Mouse (Mus musculus) forebrain, postnatal 0 days (tissue): ENCODE data around the gene Cenph. TPM values are rescaled to one million over a fixed set of nuclear protein-coding genes. Genes with fewer than 3 reads are reported as not detected.
A peak's percentile ranks its signal among the peaks of the same experiment; 100 is the strongest.

ENCODE experiments used
- ATAC-seq: fragments of 200-750 bp; cut with Nextera tagmentation; 2 replicates; pipeline ENCODE4 v1.8.0; 2017; ENCODE audit warnings: mild to moderate bottlenecking, moderate library complexity
- DNase-seq: peaks from one replicate; pipeline ENCODE4 v3.0.0-alpha.2; 2015
- H3K27ac ChIP-seq: fragments of 300-500 bp; sonication (generic); 2 replicates; pipeline ENCODE4 v1.5.1; 2014; ENCODE audit warnings: low read depth, mild to moderate bottlenecking, antibody characterized with exemption, low read length, moderate library complexity, mixed read lengths
- H3K27me3 ChIP-seq: fragments of 300-500 bp; sonication (generic); 2 replicates; pipeline ENCODE4 v1.6.1; 2014; ENCODE audit warnings: mild to moderate bottlenecking, low read length, mixed read lengths; ENCODE audit not compliant: insufficient read depth
- H3K36me3 ChIP-seq: fragments of 300-500 bp; sonication (generic); 2 replicates; pipeline ENCODE4 v1.6.1; 2014; ENCODE audit warnings: mild to moderate bottlenecking, moderate library complexity; ENCODE audit not compliant: insufficient read depth
- H3K4me1 ChIP-seq: fragments of 300-500 bp; sonication (generic); 2 replicates; pipeline ENCODE4 v1.6.1; 2014; ENCODE audit warnings: antibody characterized with exemption; ENCODE audit not compliant: insufficient read depth
- H3K4me2 ChIP-seq: fragments of 300-500 bp; sonication (generic); 2 replicates; pipeline ENCODE4 v1.6.1; 2014; ENCODE audit warnings: low read depth, mild to moderate bottlenecking, moderate library complexity
- H3K4me3 ChIP-seq: fragments of 300-500 bp; sonication (generic); 2 replicates; pipeline ENCODE4 v1.5.1; 2014; ENCODE audit warnings: low read depth, low read length, mixed read lengths
- H3K9ac ChIP-seq: fragments of 300-500 bp; sonication (generic); 2 replicates; pipeline ENCODE4 v1.6.1; 2014; ENCODE audit warnings: mild to moderate bottlenecking
- H3K9me3 ChIP-seq: fragments of 300-500 bp; sonication (generic); 2 replicates; pipeline ENCODE4 v1.6.1; 2016; ENCODE audit warnings: low read length
- CTCF ChIP-seq: sonication (generic); IDR thresholded peaks from 2 replicates; pipeline ENCODE4 v1.5.1; 2016; ENCODE audit warnings: antibody characterized with exemption, control low read depth, low read depth
- WGBS: fragments of 180-500 bp; shearing (Covaris S2); extraction: QIAGEN DNeasy Blood & Tissue Kit; methylation state at CpG from one replicate; pipeline ENCODE4 v1.1.7; 2014; 5-methylcytosine and 5-hydroxymethylcytosine counted together
- polyA plus RNA-seq: library from polyadenylated mRNA; unstranded; fragments of >200 nt; fragmentation: Nextera tagmentation; extraction: Ambion mirVana; gene quantifications from 2 replicates; pipeline ENCODE4 v1.2.1, GENCODE M21; 2015
- total RNA-seq: library from RNA; depleted of rRNA; stranded (reverse); fragments of >200 nt; gene quantifications from 2 replicates; pipeline ENCODE4 v1.2.3, GENCODE M21; 2014

Gene Cenph
- total and polyA plus RNA-seq, 2 experiments from 2014 or later: 4.9 to 7.7 TPM

DNA sequence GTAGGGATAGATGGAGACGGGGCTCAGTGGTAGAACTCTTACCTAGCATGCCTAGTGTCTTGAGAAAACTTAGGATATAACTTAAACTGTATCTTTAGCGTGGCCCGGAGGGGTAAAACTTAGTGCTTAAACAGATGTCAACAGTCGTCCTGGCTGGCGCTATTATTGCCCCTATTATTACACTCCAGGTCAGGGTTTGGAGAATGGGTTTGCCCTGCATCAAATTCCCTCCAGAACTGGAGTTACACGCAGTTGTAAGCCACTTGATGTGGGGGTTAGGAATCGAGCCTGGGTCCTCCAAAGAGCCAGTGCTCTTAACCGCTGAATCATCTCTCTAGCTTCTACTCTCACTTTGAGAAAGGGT lies 339 bp upstream of the Cenph start:
- no peak for ATAC-seq
- Histone ChIP-seq H3K4me1 (0 out of 2 replicates have a peak, but pooled peaks cover 3% of the 10 kb centered on the region), H3K4me3 (peak overlapping the region; percentile 60), H3K9me3 (no peaks in the 10 kb centered on the region), H3K27ac (peak overlapping the region; percentile 1; the same call in 1 of the 2 replicates), H3K9ac (peak overlapping the region; percentile 26), H3K36me3 (no peaks in the 10 kb centered on the region), H3K4me2 (peak overlapping the region; percentile 81), H3K27me3 (no peaks in the 10 kb centered on the region)
- no peak for TF ChIP-seq CTCF
- 12% methylated on average over 8 of the region's 8 CpGs for WGBS
- DNase-seq: no peak

DNA sequence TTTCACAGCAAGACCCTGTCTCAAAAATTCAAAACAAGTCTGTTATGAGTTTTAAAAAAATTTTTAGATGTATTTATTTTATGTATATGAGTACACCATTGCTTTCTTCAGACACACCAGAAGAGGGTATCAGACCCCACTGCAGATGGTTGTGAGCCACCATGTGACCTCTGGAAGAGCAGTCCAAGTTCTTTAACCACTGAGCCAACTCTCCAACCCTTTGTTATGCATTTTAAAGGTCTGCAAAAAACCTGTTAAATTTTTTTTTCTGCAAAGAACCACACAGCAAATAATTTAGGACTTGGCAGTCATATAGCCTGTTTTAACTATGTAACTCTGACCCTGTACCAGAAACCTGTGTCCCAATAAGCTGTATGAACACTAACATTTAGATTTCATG lies 995 bp downstream of the Cenph start:
- no peak overlapping the region for H3K4me3 ChIP-seq
- ATAC-seq: no peak

DNA sequence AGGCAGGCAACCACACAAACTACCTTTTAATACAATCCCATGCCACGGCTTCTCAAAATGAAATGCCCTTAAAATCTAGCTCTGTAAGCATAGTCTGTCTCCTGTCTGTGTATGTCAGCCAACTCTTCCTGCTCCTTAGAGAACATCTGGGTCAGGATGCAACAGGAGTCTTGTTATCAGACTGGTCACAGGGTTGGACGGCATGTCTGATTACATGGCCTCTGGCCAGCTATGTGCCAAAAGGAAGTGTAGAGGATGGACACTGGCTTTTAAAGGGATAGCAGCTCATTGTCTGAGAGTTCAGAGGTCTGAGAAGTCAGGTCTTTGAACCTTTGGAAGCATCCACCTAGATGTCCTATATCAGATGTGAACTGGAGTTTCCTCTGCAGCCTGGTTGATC lies 20.4 kb downstream of the Cenph start:
- WGBS: 91% methylated on average over 2 of the region's 2 CpGs
- Histone ChIP-seq H3K36me3 (no peaks in the 10 kb centered on the region), H3K9me3 (no peaks in the 10 kb centered on the region), H3K4me1 (no peaks in the 10 kb centered on the region), H3K27ac (no peak overlapping the region), H3K4me3 (no peak overlapping the region), H3K9ac (no peak overlapping the region), H3K4me2 (no peak overlapping the region), H3K27me3 (no peaks in the 10 kb centered on the region)
- TF ChIP-seq CTCF: no peak
- DNase-seq (no peak), ATAC-seq (no peak)

More for the DNA sequence above, 995 bp downstream of the Cenph start:
- H3K36me3 ChIP-seq: no peaks in the 10 kb centered on the region
- no peak for TF ChIP-seq CTCF
- no peaks in the 10 kb centered on the region for H3K9me3 ChIP-seq
- H3K27me3 ChIP-seq: no peaks in the 10 kb centered on the region
- H3K4me2 ChIP-seq: peak overlapping the region; percentile 81; the same call in 1 of the 2 replicates
- no peak overlapping the region for H3K27ac ChIP-seq
- no peak overlapping the region for H3K9ac ChIP-seq
- no peak for DNase-seq
- H3K4me1 ChIP-seq: 0 out of 2 replicates have a peak, but pooled peaks cover 3% of the 10 kb centered on the region

DNA sequence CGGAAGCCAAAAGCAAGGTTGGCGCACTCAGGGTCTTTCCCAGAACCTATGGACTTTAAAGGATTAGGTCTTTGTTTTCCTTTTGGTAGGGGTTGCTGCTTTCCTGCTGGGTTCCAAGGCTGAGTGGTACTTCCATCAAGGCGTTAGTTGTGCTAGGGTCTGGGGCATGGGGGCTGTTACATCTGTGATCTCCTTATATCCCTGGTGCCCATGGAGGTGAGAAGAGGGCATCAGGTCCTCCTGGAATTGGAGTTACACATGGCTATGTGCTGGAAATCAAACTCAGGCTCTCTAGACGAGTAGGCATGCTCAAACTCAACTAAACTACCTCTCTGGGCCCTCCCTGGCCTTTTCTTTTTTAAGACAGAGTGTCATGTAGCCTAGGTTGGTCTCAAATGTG lies 21.5 kb downstream of the Cenph start:
- Histone ChIP-seq H3K27ac (no peak overlapping the region), H3K4me3 (no peak overlapping the region), H3K4me2 (no peak overlapping the region), H3K27me3 (no peaks in the 10 kb centered on the region), H3K4me1 (no peaks in the 10 kb centered on the region), H3K9ac (no peak overlapping the region), H3K36me3 (no peaks in the 10 kb centered on the region), H3K9me3 (no peaks in the 10 kb centered on the region)
- TF ChIP-seq CTCF: no peak
- 68% methylated on average over 4 of the region's 4 CpGs for WGBS
- ATAC-seq (no peak), DNase-seq (no peak)

DNA sequence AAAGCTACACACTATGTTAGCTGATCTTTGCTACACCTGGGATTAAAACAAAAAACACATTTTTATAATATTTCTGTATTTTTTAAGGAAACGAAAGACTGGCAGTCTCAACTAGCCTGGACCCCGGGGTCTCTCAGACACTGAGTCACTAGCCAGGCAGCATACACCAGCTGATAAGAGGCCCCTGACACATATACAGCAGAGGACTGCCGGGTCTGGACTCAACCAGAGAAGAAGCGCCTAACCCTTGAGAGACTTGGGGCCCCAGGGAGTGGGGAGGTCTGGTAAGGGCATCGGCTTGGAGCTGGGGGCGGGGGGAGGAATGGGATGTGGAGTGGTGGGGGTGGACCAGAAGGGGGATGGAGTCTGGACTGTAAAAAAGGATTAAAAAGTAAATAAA lies 22.7 kb downstream of the Cenph start:
- Histone ChIP-seq H3K4me1 (no peaks in the 10 kb centered on the region), H3K9ac (no peak overlapping the region), H3K9me3 (no peaks in the 10 kb centered on the region), H3K4me2 (no peak overlapping the region), H3K27me3 (no peaks in the 10 kb centered on the region), H3K27ac (no peak overlapping the region), H3K36me3 (no peaks in the 10 kb centered on the region), H3K4me3 (no peak overlapping the region)
- 85% methylated on average over 6 of the region's 6 CpGs for WGBS
- DNase-seq (no peak), ATAC-seq (no peak)
- TF ChIP-seq CTCF: no peak

DNA sequence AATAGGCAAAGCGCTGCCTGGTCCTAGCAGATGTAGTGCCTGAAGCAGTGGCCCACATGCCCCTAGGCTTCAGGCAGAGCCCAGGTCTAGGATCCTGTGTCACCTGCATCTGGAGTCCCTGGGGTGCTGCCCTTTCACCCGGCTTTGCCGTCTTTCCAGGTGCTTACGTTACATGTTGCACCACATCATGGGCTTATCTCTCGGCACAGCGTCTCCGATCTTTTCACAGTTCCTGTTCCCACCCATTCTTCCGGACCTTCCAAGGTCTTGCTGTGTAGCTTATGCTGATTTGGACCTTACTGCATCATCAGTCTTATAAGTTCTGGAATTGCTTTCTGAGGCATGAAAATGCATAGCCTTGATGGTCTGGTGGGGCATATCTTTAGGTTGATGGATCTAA lies 23.2 kb downstream of the Cenph start:
- Histone ChIP-seq H3K4me1 (no peaks in the 10 kb centered on the region), H3K4me2 (no peak overlapping the region), H3K9me3 (no peaks in the 10 kb centered on the region), H3K9ac (no peak overlapping the region), H3K27ac (no peak overlapping the region), H3K4me3 (no peak overlapping the region), H3K27me3 (no peaks in the 10 kb centered on the region), H3K36me3 (no peaks in the 10 kb centered on the region)
- no peak for DNase-seq
- WGBS: 94% methylated on average over 8 of the region's 8 CpGs
- TF ChIP-seq CTCF: no peak
- no peak for ATAC-seq

DNA sequence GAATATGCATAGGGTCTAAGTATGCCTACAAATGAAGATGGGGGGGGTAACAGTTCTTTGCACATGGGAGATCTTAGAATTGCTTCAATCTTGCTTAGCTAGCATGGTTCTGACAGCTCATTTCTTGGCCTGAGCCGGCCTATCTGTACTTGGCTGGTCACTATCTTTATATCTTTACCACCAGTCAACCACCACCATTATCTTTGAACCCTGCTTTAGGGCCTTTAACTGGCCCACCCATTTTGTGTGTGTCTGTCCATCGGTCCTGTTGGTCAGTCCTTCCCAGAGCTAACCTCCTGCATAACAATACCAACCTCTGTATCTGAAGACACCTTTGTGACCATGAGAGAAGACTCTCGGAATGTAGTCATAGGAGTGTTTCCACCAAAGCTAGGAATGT lies 24.3 kb downstream of the Cenph start:
- no peak overlapping the region for H3K4me2 ChIP-seq
- no peaks in the 10 kb centered on the region for H3K36me3 ChIP-seq
- ATAC-seq (no peak), DNase-seq (no peak)
- WGBS: 89% methylated on average over 3 of the region's 3 CpGs
- no peak overlapping the region for H3K9ac ChIP-seq
- no peak overlapping the region for H3K4me3 ChIP-seq
- no peak overlapping the region for H3K27ac ChIP-seq
- H3K9me3 ChIP-seq: no peaks in the 10 kb centered on the region
- no peaks in the 10 kb centered on the region for H3K4me1 ChIP-seq
- no peak for TF ChIP-seq CTCF
- H3K27me3 ChIP-seq: no peaks in the 10 kb centered on the region

DNA sequence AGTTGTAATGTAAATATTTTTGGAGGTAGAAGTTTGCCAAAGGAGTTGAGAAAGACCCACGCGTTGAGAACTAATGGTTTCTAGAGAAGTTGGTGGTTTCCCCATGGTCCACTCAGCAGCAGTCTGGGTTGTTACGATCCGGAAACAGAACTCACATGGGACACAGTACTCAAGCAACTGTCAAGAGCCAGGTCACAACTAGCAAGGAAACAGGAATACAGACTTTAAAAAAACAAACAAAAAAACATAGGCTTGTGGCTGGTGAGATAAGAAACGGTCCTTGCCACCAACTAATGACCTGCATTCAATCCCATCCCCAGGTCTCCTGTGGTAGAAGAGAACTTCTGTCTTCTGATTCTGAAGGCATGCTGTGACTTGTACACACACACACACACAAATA lies 24.9 kb downstream of the Cenph start:
- no peak overlapping the region for H3K9ac ChIP-seq
- no peaks in the 10 kb centered on the region for H3K36me3 ChIP-seq
- DNase-seq: no peak
- no peaks in the 10 kb centered on the region for H3K9me3 ChIP-seq
- no peaks in the 10 kb centered on the region for H3K27me3 ChIP-seq
- no peak overlapping the region for H3K4me3 ChIP-seq
- ATAC-seq: no peak
- H3K27ac ChIP-seq: no peak overlapping the region
- no peak for TF ChIP-seq CTCF
- 88% methylated on average over 5 of the region's 5 CpGs for WGBS
- H3K4me1 ChIP-seq: no peaks in the 10 kb centered on the region
- no peak overlapping the region for H3K4me2 ChIP-seq
